Mouse (Mus musculus) B cell, adult 67 days (primary cell): ENCODE measurements around the gene Baz1b. TPM values are rescaled to one million over a fixed set of nuclear protein-coding genes. Genes with fewer than 3 reads are reported as not detected.

Experiments used
- total RNA-seq, 2 experiments: library from RNA; stranded (reverse); gene quantifications; 4 replicates each; pipeline ENCODE4 v1.2.4; 2023

The Baz1b gene
- total RNA-seq, result 100 to 1,000 TPM; 120 TPM

GRCm38 (mm10) chr5:135186621-135187348 lies at the start of gene Baz1b:
Gene Baz1b (plus strand): TSS chr5:135187264.

GRCm38 (mm10) chr5:135149053-135149819 lies 37.8 kb upstream of the Baz1b start, which contains the start of gene Tbl2:
Gene Tbl2 (plus strand): TSS chr5:135149657.

GRCm38 (mm10) chr5:135168063-135169062 lies 18.7 kb upstream of the Baz1b start, which contains the start of gene Bcl7b:
Gene Bcl7b (plus strand): TSS chr5:135168283.

GRCm38 (mm10) chr5:135251079-135251454 lies 64.0 kb downstream of the Baz1b start, which contains the start of gene Fzd9:
Gene Fzd9 (minus strand): TSS chr5:135251230.

Other genes with a start within 250 kb of the Baz1b start
- not detected for gene Cldn4, start 240.3 kb upstream of the Baz1b start, total RNA-seq
- not detected for gene Cldn3, start 201.1 kb upstream of the Baz1b start, total RNA-seq
- gene Abhd11, start 178.1 kb upstream of the Baz1b start, total RNA-seq, result 10 to 100 TPM; 35.0 to 41.7 TPM
- 1 to 10 TPM; 2.7 to 4.2 TPM for gene Stx1a, start 163.8 kb upstream of the Baz1b start, total RNA-seq
- 10 to 100 TPM; 20.1 to 21.2 TPM for gene Dnajc30, start 123.1 kb upstream of the Baz1b start, total RNA-seq
- gene Bud23, start 122.3 kb upstream of the Baz1b start, total RNA-seq, result 100 to 1,000 TPM; 105 to 132 TPM
- gene Vps37d, start 109.0 kb upstream of the Baz1b start, total RNA-seq, result under 1 TPM in 1 of 2 experiments, not detected in 1; 0.44 TPM
- not detected for gene Mlxipl, start 97.4 kb upstream of the Baz1b start, total RNA-seq
- gene Tbl2, start 37.6 kb upstream of the Baz1b start, total RNA-seq, result 10 to 100 TPM; 14.6 to 21.7 TPM
- gene Bcl7b, start 19.0 kb upstream of the Baz1b start, total RNA-seq, result 10 to 100 TPM; 65.6 to 69.8 TPM
- under 1 TPM in 1 of 2 experiments, not detected in 1; 0.46 TPM for gene Fzd9, start 64.0 kb downstream of the Baz1b start, total RNA-seq
- gene Fkbp6, start 162.8 kb downstream of the Baz1b start, total RNA-seq, result under 1 TPM in 1 of 2 experiments, not detected in 1; 0.44 TPM
- not detected for gene Trim50, start 166.0 kb downstream of the Baz1b start, total RNA-seq
- gene Nsun5, start 182.7 kb downstream of the Baz1b start, total RNA-seq, result 10 to 100 TPM; 40.3 to 51.3 TPM
- 10 to 100 TPM; 60.5 to 62.3 TPM for gene Pom121, start 207.3 kb downstream of the Baz1b start, total RNA-seq